Mouse (Mus musculus): ENCODE measurements around the gene Slc25a13. TPM values are rescaled to one million over a fixed set of nuclear protein-coding genes. Genes with fewer than 3 reads are reported as not detected.

The Slc25a13 gene
- polyA plus RNA-seq, 1 experiment from 2014 or later: 11.8 TPM

- WGBS: 88% methylated on average over 13 of the region's 13 CpGs
Measured at GRCm38 (mm10) chr6:6145412-6145811, 71.6 kb downstream of the Slc25a13 start.

GRCm38 (mm10) chr6:6143525-6143924 lies 73.4 kb downstream of the Slc25a13 start:
- WGBS: 42% methylated on average over 7 of the region's 7 CpGs
- H3K9me3 ChIP-seq (replicated peaks; ENCODE audit: control insufficient read depth, low read length): no peaks in the 10 kb centered on the region
- no peaks in the 10 kb centered on the region for H3K4me1 ChIP-seq (ENCODE audit: control insufficient read depth, insufficient read depth, low read length)
- no peak overlapping the region for H3K27ac ChIP-seq (ENCODE audit: low read depth, low read length)
- no peak for DNase-seq (ENCODE audit: low spot score)
- H3K36me3 ChIP-seq (ENCODE audit: control insufficient read depth, insufficient read depth, low read length): no peaks in the 10 kb centered on the region
- no peak overlapping the region for H3K4me3 ChIP-seq (ENCODE audit: low read depth, low read length)
- no peaks in the 10 kb centered on the region for H3K27me3 ChIP-seq (replicated peaks; ENCODE audit: control insufficient read depth, insufficient read depth, low read length)
- H3K9ac ChIP-seq (ENCODE audit: low read length): no peak overlapping the region
- ATAC-seq: no peak
- H3K4me2 ChIP-seq (ENCODE audit: low read length): no peak overlapping the region

More at GRCm38 (mm10) chr6:6145412-6145811, 71.6 kb downstream of the Slc25a13 start:
- Histone ChIP-seq H3K4me1 (ENCODE audit: control insufficient read depth, insufficient read depth, low read length) (no peaks in the 10 kb centered on the region), H3K4me3 (ENCODE audit: low read depth, low read length) (no peak overlapping the region), H3K4me2 (ENCODE audit: low read length) (no peak overlapping the region), H3K27me3 (replicated peaks; ENCODE audit: control insufficient read depth, insufficient read depth, low read length) (no peaks in the 10 kb centered on the region), H3K36me3 (ENCODE audit: control insufficient read depth, insufficient read depth, low read length) (no peaks in the 10 kb centered on the region), H3K27ac (ENCODE audit: low read depth, low read length) (no peak overlapping the region), H3K9me3 (replicated peaks; ENCODE audit: control insufficient read depth, low read length) (no peaks in the 10 kb centered on the region), H3K9ac (ENCODE audit: low read length) (no peak overlapping the region)
- no peak for DNase-seq (ENCODE audit: low spot score)
- no peak for ATAC-seq

GRCm38 (mm10) chr6:6140370-6140769 lies 76.6 kb downstream of the Slc25a13 start:
- Histone ChIP-seq H3K9me3 (replicated peaks; ENCODE audit: control insufficient read depth, low read length) (no peaks in the 10 kb centered on the region), H3K9ac (ENCODE audit: low read length) (no peak overlapping the region), H3K4me3 (ENCODE audit: low read depth, low read length) (no peak overlapping the region), H3K27me3 (replicated peaks; ENCODE audit: control insufficient read depth, insufficient read depth, low read length) (no peaks in the 10 kb centered on the region), H3K4me1 (ENCODE audit: control insufficient read depth, insufficient read depth, low read length) (no peaks in the 10 kb centered on the region), H3K27ac (ENCODE audit: low read depth, low read length) (no peak overlapping the region), H3K36me3 (ENCODE audit: control insufficient read depth, insufficient read depth, low read length) (no peaks in the 10 kb centered on the region), H3K4me2 (ENCODE audit: low read length) (no peak overlapping the region)
- ATAC-seq (no peak), DNase-seq (ENCODE audit: low spot score) (no peak)
- 96% methylated on average over 3 of the region's 3 CpGs for WGBS

- Histone ChIP-seq H3K9ac (ENCODE audit: low read length) (no peak overlapping the region), H3K4me3 (ENCODE audit: low read depth, low read length) (no peak overlapping the region), H3K4me2 (ENCODE audit: low read length) (no peak overlapping the region), H3K27me3 (replicated peaks; ENCODE audit: control insufficient read depth, insufficient read depth, low read length) (no peaks in the 10 kb centered on the region), H3K36me3 (ENCODE audit: control insufficient read depth, insufficient read depth, low read length) (no peaks in the 10 kb centered on the region), H3K4me1 (ENCODE audit: control insufficient read depth, insufficient read depth, low read length) (no peaks in the 10 kb centered on the region), H3K27ac (ENCODE audit: low read depth, low read length) (no peak overlapping the region), H3K9me3 (replicated peaks; ENCODE audit: control insufficient read depth, low read length) (no peaks in the 10 kb centered on the region)
- no peak for ATAC-seq
- no peak for DNase-seq (ENCODE audit: low spot score)
- WGBS: 95% methylated on average over 5 of the region's 5 CpGs
Measured at GRCm38 (mm10) chr6:6139061-6139460, 77.9 kb downstream of the Slc25a13 start.

GRCm38 (mm10) chr6:6136812-6137211 lies 80.2 kb downstream of the Slc25a13 start:
- no peak for ATAC-seq
- H3K9ac ChIP-seq (ENCODE audit: low read length): no peak overlapping the region
- H3K36me3 ChIP-seq (ENCODE audit: control insufficient read depth, insufficient read depth, low read length): no peaks in the 10 kb centered on the region
- whole genome bisulfite sequencing: 91% methylated on average over 3 of the region's 3 CpGs
- no peak overlapping the region for H3K27ac ChIP-seq (ENCODE audit: low read depth, low read length)
- no peak overlapping the region for H3K4me3 ChIP-seq (ENCODE audit: low read depth, low read length)
- H3K9me3 ChIP-seq (replicated peaks; ENCODE audit: control insufficient read depth, low read length): no peaks in the 10 kb centered on the region
- H3K4me1 ChIP-seq (ENCODE audit: control insufficient read depth, insufficient read depth, low read length): no peaks in the 10 kb centered on the region
- no peak for DNase-seq (ENCODE audit: low spot score)
- H3K4me2 ChIP-seq (ENCODE audit: low read length): no peak overlapping the region
- H3K27me3 ChIP-seq (replicated peaks; ENCODE audit: control insufficient read depth, insufficient read depth, low read length): no peaks in the 10 kb centered on the region

GRCm38 (mm10) chr6:6134935-6135334 lies 82.0 kb downstream of the Slc25a13 start:
- Histone ChIP-seq H3K4me2 (ENCODE audit: low read length) (no peak overlapping the region), H3K9me3 (replicated peaks; ENCODE audit: control insufficient read depth, low read length) (no peaks in the 10 kb centered on the region), H3K27me3 (replicated peaks; ENCODE audit: control insufficient read depth, insufficient read depth, low read length) (no peaks in the 10 kb centered on the region), H3K36me3 (ENCODE audit: control insufficient read depth, insufficient read depth, low read length) (no peaks in the 10 kb centered on the region), H3K9ac (ENCODE audit: low read length) (no peak overlapping the region), H3K27ac (ENCODE audit: low read depth, low read length) (no peak overlapping the region), H3K4me3 (ENCODE audit: low read depth, low read length) (no peak overlapping the region), H3K4me1 (ENCODE audit: control insufficient read depth, insufficient read depth, low read length) (no peaks in the 10 kb centered on the region)
- no peak for ATAC-seq
- WGBS: 91% methylated on average over 4 of the region's 4 CpGs
- no peak for DNase-seq (ENCODE audit: low spot score)

GRCm38 (mm10) chr6:6133556-6134050 lies 83.4 kb downstream of the Slc25a13 start:
- H3K4me2 ChIP-seq (ENCODE audit: low read length): no peak overlapping the region
- H3K4me3 ChIP-seq (ENCODE audit: low read depth, low read length): no peak overlapping the region
- DNase-seq (ENCODE audit: low spot score) (no peak), ATAC-seq (no peak)
- no peaks in the 10 kb centered on the region for H3K36me3 ChIP-seq (ENCODE audit: control insufficient read depth, insufficient read depth, low read length)
- WGBS: 92% methylated on average over 8 of the region's 8 CpGs
- no peak overlapping the region for H3K9ac ChIP-seq (ENCODE audit: low read length)
- H3K27me3 ChIP-seq (replicated peaks; ENCODE audit: control insufficient read depth, insufficient read depth, low read length): no peaks in the 10 kb centered on the region
- H3K27ac ChIP-seq (ENCODE audit: low read depth, low read length): no peak overlapping the region
- no peaks in the 10 kb centered on the region for H3K4me1 ChIP-seq (ENCODE audit: control insufficient read depth, insufficient read depth, low read length)
- H3K9me3 ChIP-seq (replicated peaks; ENCODE audit: control insufficient read depth, low read length): no peaks in the 10 kb centered on the region

GRCm38 (mm10) chr6:6132047-6132446 lies 84.9 kb downstream of the Slc25a13 start:
- peak; percentile 71; the same call in 1 of the 2 replicates for ATAC-seq

GRCm38 (mm10) chr6:6125620-6126019 lies 91.4 kb downstream of the Slc25a13 start:
- H3K36me3 ChIP-seq (ENCODE audit: control insufficient read depth, insufficient read depth, low read length): no peaks in the 10 kb centered on the region
- ATAC-seq: no peak
- H3K4me3 ChIP-seq (ENCODE audit: low read depth, low read length): no peak overlapping the region
- H3K27me3 ChIP-seq (replicated peaks; ENCODE audit: control insufficient read depth, insufficient read depth, low read length): no peaks in the 10 kb centered on the region
- no peak overlapping the region for H3K4me2 ChIP-seq (ENCODE audit: low read length)
- no peak overlapping the region for H3K27ac ChIP-seq (ENCODE audit: low read depth, low read length)
- H3K9ac ChIP-seq (ENCODE audit: low read length): no peak overlapping the region
- DNase-seq (ENCODE audit: low spot score): no peak
- WGBS: 86% methylated on average over 3 of the region's 3 CpGs
- H3K4me1 ChIP-seq (ENCODE audit: control insufficient read depth, insufficient read depth, low read length): no peaks in the 10 kb centered on the region
- no peaks in the 10 kb centered on the region for H3K9me3 ChIP-seq (replicated peaks; ENCODE audit: control insufficient read depth, low read length)

More at GRCm38 (mm10) chr6:6132047-6132446, 84.9 kb downstream of the Slc25a13 start:
- WGBS: 71% methylated on average over 5 of the region's 5 CpGs
- Histone ChIP-seq H3K4me1 (ENCODE audit: control insufficient read depth, insufficient read depth, low read length) (no peaks in the 10 kb centered on the region), H3K27me3 (replicated peaks; ENCODE audit: control insufficient read depth, insufficient read depth, low read length) (no peaks in the 10 kb centered on the region), H3K9me3 (replicated peaks; ENCODE audit: control insufficient read depth, low read length) (no peaks in the 10 kb centered on the region), H3K27ac (ENCODE audit: low read depth, low read length) (no peak overlapping the region), H3K4me3 (ENCODE audit: low read depth, low read length) (no peak overlapping the region), H3K9ac (ENCODE audit: low read length) (no peak overlapping the region), H3K36me3 (ENCODE audit: control insufficient read depth, insufficient read depth, low read length) (no peaks in the 10 kb centered on the region), H3K4me2 (ENCODE audit: low read length) (no peak overlapping the region)
- peak; percentile 61 for DNase-seq (ENCODE audit: low spot score)
